Mouse (Mus musculus) MEL (cell line): ENCODE measurements at regions not wholly inside any gene's neighbourhood (a gene's known extent, or its start where the extent isn't known, plus 50 kb on each side); places are given as distances from the start of the nearest gene placed in this dataset.

Experiments
- DNase-seq: peaks from one replicate; pipeline ENCODE4 v3.0.0; 2011; ENCODE audit warnings: low read depth, low spot score
- H3K27ac ChIP-seq: 2 replicates; pipeline ENCODE4 v1.5.1; 2012; ENCODE audit warnings: low read depth, mild to moderate bottlenecking, control low read depth, low read length, moderate library complexity; ENCODE audit not compliant: control insufficient read depth
- H3K27me3 ChIP-seq, 2 experiments: fragments of 150-350 bp in 1 of 2; sonication (generic) in 1 of 2; 2 replicates each; pipeline ENCODE4 v1.6.1; 2012; ENCODE audit warnings: low read length in 2 of 2, mild to moderate bottlenecking in 2 of 2, improper control_type of control experiment in 1 of 2, moderate library complexity in 1 of 2; ENCODE audit not compliant: insufficient read depth in 2 of 2, control insufficient read depth in 1 of 2
- H3K36me3 ChIP-seq, 2 experiments: 2 replicates each; pipeline ENCODE4 v1.6.1; 2012 to 2014; ENCODE audit warnings: low read length in 2 of 2, improper control_type of control experiment in 1 of 2, inconsistent platforms in 1 of 2, mild to moderate bottlenecking in 1 of 2; ENCODE audit not compliant: insufficient read depth in 2 of 2, control insufficient read depth in 1 of 2
- H3K4me1 ChIP-seq, 2 experiments: fragments of 150-350 bp in 1 of 2; sonication (generic) in 1 of 2; 2 replicates each; pipeline ENCODE4 v1.6.1; 2012; ENCODE audit warnings: low read length in 2 of 2, improper control_type of control experiment in 1 of 2, mild to moderate bottlenecking in 1 of 2; ENCODE audit not compliant: insufficient read depth in 2 of 2, control insufficient read depth in 1 of 2
- H3K4me3 ChIP-seq, 2 experiments: fragments of 150-350 bp in 1 of 2; sonication (generic) in 1 of 2; 2 replicates each; pipeline ENCODE4 v1.5.1; 2012; ENCODE audit warnings: low read depth in 2 of 2, low read length in 2 of 2, mild to moderate bottlenecking in 2 of 2, moderate library complexity in 2 of 2, control low read depth in 1 of 2, improper control_type of control experiment in 1 of 2; ENCODE audit not compliant: control insufficient read depth in 1 of 2, insufficient read depth in 1 of 2
- H3K79me2 ChIP-seq: 2 replicates; pipeline ENCODE4 v1.6.1; 2012; ENCODE audit warnings: mild to moderate bottlenecking, low read length, moderate library complexity; ENCODE audit not compliant: control insufficient read depth, poor library complexity, insufficient read depth
- H3K9ac ChIP-seq: 2 replicates; pipeline ENCODE4 v1.6.1; 2012; ENCODE audit warnings: low read depth, mild to moderate bottlenecking, control low read depth, low read length, moderate library complexity; ENCODE audit not compliant: control insufficient read depth, poor library complexity, severe bottlenecking
- H3K9me3 ChIP-seq: fragments of 150-350 bp; sonication (generic); replicated peaks from 2 replicates; pipeline ENCODE4 v1.6.1; 2012; ENCODE audit warnings: mild to moderate bottlenecking, low read length, improper control_type of control experiment, moderate library complexity; ENCODE audit not compliant: insufficient read depth
- BHLHE40 ChIP-seq: IDR thresholded peaks from 2 replicates; pipeline ENCODE4 v1.6.1; 2012; ENCODE audit warnings: low read depth, mild to moderate bottlenecking, inconsistent platforms, low read length, improper control_type of control experiment, borderline replicate concordance
- CTCF ChIP-seq, 3 experiments: IDR thresholded peaks in 2 of 3; conservative IDR thresholded peaks in 1 of 3; 2 replicates each; pipeline ENCODE4 v1.5.1; 2011 to 2012; ENCODE audit warnings: low read length in 3 of 3, low read depth in 2 of 3, mild to moderate bottlenecking in 2 of 3, improper control_type of control experiment in 1 of 3, inconsistent platforms in 1 of 3, mixed read lengths in 1 of 3, moderate library complexity in 1 of 3; ENCODE audit not compliant: control insufficient read depth in 1 of 3, insufficient read depth in 1 of 3, poor library complexity in 1 of 3, severe bottlenecking in 1 of 3
- E2F4 ChIP-seq: IDR thresholded peaks from 2 replicates; pipeline ENCODE4 v1.6.1; 2011; ENCODE audit warnings: low read depth, low read length, improper control_type of control experiment, borderline replicate concordance
- ELF1 ChIP-seq: IDR thresholded peaks from 2 replicates; pipeline ENCODE4 v1.6.1; 2014; ENCODE audit warnings: low read depth, mild to moderate bottlenecking, inconsistent platforms, low read length, improper control_type of control experiment, moderate library complexity
- EP300 ChIP-seq, 2 experiments: IDR thresholded peaks; 2 replicates each; pipeline ENCODE4 v1.6.1; 2011; ENCODE audit warnings: improper control_type of control experiment in 2 of 2, low read length in 2 of 2, low read depth in 1 of 2, mild to moderate bottlenecking in 1 of 2
- GATA1 ChIP-seq: IDR thresholded peaks from 2 replicates; pipeline ENCODE4 v1.6.1; 2011; ENCODE audit warnings: low read depth, low read length, improper control_type of control experiment
- HCFC1 ChIP-seq: IDR thresholded peaks from 2 replicates; pipeline ENCODE4 v1.6.1; 2012; ENCODE audit warnings: low read depth, mild to moderate bottlenecking, inconsistent platforms, low read length, improper control_type of control experiment, moderate library complexity
- MAX ChIP-seq: IDR thresholded peaks from 2 replicates; pipeline ENCODE4 v1.6.1; 2011; ENCODE audit warnings: low read length, improper control_type of control experiment
- MYB ChIP-seq: IDR thresholded peaks from 2 replicates; pipeline ENCODE4 v1.6.1; 2011; ENCODE audit warnings: mild to moderate bottlenecking, low read depth, low read length, improper control_type of control experiment
- MYC ChIP-seq: IDR thresholded peaks from 2 replicates; pipeline ENCODE4 v1.6.1; 2011; ENCODE audit warnings: low read depth, mild to moderate bottlenecking, low read length, improper control_type of control experiment, moderate library complexity
- NELFE ChIP-seq: IDR thresholded peaks from 2 replicates; pipeline ENCODE4 v1.6.1; 2011; ENCODE audit warnings: low read depth, low read length, improper control_type of control experiment
- POLR2A ChIP-seq, 2 experiments: IDR thresholded peaks; 2 replicates each; pipeline ENCODE4 v1.6.1; 2011 to 2012; ENCODE audit warnings: low read length in 2 of 2, mild to moderate bottlenecking in 2 of 2, control low read depth in 1 of 2, improper control_type of control experiment in 1 of 2, low read depth in 1 of 2, moderate library complexity in 1 of 2; ENCODE audit not compliant: control insufficient read depth in 1 of 2, insufficient read depth in 1 of 2, poor library complexity in 1 of 2
- SIN3A ChIP-seq: IDR thresholded peaks from 2 replicates; pipeline ENCODE4 v1.6.1; 2012; ENCODE audit warnings: low read length, improper control_type of control experiment, inconsistent platforms
- SMC3 ChIP-seq: IDR thresholded peaks from 2 replicates; pipeline ENCODE4 v1.6.1; 2011; ENCODE audit warnings: low read depth, low read length, improper control_type of control experiment
- TCF12 ChIP-seq: IDR thresholded peaks from 2 replicates; pipeline ENCODE4 v1.6.1; 2014; ENCODE audit warnings: low read depth, mild to moderate bottlenecking, inconsistent platforms, low read length, improper control_type of control experiment, moderate library complexity
- UBTF ChIP-seq: IDR thresholded peaks from 2 replicates; pipeline ENCODE4 v1.6.1; 2012; ENCODE audit warnings: low read depth, mild to moderate bottlenecking, inconsistent platforms, low read length, improper control_type of control experiment, moderate library complexity, borderline replicate concordance; ENCODE audit not compliant: insufficient read depth
- USF1 ChIP-seq: IDR thresholded peaks from 2 replicates; pipeline ENCODE4 v1.6.1; 2014; ENCODE audit warnings: low read depth, mild to moderate bottlenecking, inconsistent platforms, low read length, improper control_type of control experiment, moderate library complexity
- ZC3H11A ChIP-seq: IDR thresholded peaks from 2 replicates; pipeline ENCODE4 v1.6.1; 2012; ENCODE audit warnings: low read depth, mild to moderate bottlenecking, inconsistent platforms, low read length, improper control_type of control experiment

DNA sequence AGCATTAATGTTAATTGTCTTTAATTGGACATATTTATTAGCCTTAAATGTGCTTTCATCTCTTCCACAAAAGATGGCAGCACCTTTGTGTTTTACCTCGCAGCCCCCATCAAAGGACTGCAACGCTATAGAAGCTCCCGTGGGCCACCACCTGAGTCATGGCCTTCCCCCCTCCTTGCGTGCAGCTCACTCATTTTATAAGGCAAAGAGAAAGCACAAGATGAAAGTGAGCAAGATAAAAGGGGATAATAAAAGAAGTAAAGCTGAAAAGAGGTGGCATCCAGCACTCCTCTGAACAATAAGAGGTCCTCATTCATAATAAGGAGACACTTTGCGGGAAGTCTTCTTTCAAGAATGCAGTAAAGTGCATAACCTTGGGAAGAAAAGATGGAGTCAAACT is 403.9 kb downstream of the Cenpc1 start:
- no peaks in the 10 kb centered on the region for H3K4me1 ChIP-seq
- H3K27me3 ChIP-seq = no peaks in the 10 kb centered on the region
- no peak overlapping the region for H3K27ac ChIP-seq
- no peaks in the 10 kb centered on the region for H3K79me2 ChIP-seq
- H3K9me3 ChIP-seq = no peaks in the 10 kb centered on the region
- TF ChIP-seq SMC3 = no peak
- TF ChIP-seq POLR2A (IDR thresholded peaks at IDR 0.05; ENCODE audit: control insufficient read depth in 1 of 2, insufficient read depth in 1 of 2, low read depth in 1 of 2, low read length in 2 of 2, poor library complexity in 1 of 2) = no peak
- TF ChIP-seq MYC = no peak
- TF ChIP-seq TCF12 = no peak
- no peak for TF ChIP-seq CTCF (IDR thresholded peaks at IDR 0.05 in 2 of 3, conservative IDR thresholded peaks at IDR 0.05 in 1 of 3; ENCODE audit: control insufficient read depth in 1 of 3, insufficient read depth in 1 of 3, low read depth in 2 of 3, low read length in 3 of 3, poor library complexity in 1 of 3, severe bottlenecking in 1 of 3)
- TF ChIP-seq MYB = no peak
- TF ChIP-seq USF1 = no peak
- TF ChIP-seq SIN3A = no peak
- no peak for TF ChIP-seq ZC3H11A
- no peak for TF ChIP-seq EP300 (IDR thresholded peaks at IDR 0.05; ENCODE audit: low read depth in 1 of 2, low read length in 2 of 2)
- no peak for TF ChIP-seq GATA1
- H3K36me3 ChIP-seq = no peaks in the 10 kb centered on the region
- no peak for DNase-seq
- no peak overlapping the region for H3K9ac ChIP-seq
- H3K4me3 ChIP-seq = no peak overlapping the region

DNA sequence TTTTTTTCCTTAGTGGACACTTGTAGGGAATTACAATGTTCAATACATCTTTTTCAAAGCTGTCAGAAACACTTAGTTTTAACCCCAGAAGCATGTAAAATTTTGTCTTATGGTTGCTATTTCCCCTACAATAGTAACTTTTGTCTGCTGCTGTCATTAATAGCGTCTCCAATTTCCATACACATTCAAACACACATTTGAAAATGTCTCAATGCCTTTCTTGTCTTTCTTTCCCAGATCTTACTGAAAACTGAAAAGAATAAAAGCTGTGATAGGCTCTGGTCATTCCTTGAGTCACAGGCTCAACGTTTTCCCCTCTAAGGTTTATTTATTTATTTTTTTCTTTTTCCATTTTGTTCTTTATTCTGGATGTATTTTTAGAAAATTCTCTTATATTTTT is 444.3 kb downstream of the Cenpc1 start:
- Histone ChIP-seq H3K79me2 (no peaks in the 10 kb centered on the region), H3K4me3 (no peak overlapping the region), H3K27ac (no peak overlapping the region), H3K36me3 (no peaks in the 10 kb centered on the region), H3K4me1 (no peaks in the 10 kb centered on the region), H3K9ac (no peak overlapping the region), H3K27me3 (no peaks in the 10 kb centered on the region), H3K9me3 (no peaks in the 10 kb centered on the region)
- TF ChIP-seq MYB (no peak), BHLHE40 (no peak), POLR2A (IDR thresholded peaks at IDR 0.05; ENCODE audit: control insufficient read depth in 1 of 2, insufficient read depth in 1 of 2, low read depth in 1 of 2, low read length in 2 of 2, poor library complexity in 1 of 2) (no peak), UBTF (no peak), TCF12 (no peak), NELFE (no peak), MAX (no peak), ELF1 (no peak), EP300 (IDR thresholded peaks at IDR 0.05; ENCODE audit: low read depth in 1 of 2, low read length in 2 of 2) (no peak), E2F4 (no peak), HCFC1 (no peak)
- no peak for DNase-seq
